Mouse (Mus musculus): ENCODE measurements around the gene Dnaaf2. TPM values are rescaled to one million over a fixed set of nuclear protein-coding genes. Genes with fewer than 3 reads are reported as not detected.

Gene Dnaaf2
- polyA plus RNA-seq, 2 experiments, result 5.6 to 6.7 TPM

DNA sequence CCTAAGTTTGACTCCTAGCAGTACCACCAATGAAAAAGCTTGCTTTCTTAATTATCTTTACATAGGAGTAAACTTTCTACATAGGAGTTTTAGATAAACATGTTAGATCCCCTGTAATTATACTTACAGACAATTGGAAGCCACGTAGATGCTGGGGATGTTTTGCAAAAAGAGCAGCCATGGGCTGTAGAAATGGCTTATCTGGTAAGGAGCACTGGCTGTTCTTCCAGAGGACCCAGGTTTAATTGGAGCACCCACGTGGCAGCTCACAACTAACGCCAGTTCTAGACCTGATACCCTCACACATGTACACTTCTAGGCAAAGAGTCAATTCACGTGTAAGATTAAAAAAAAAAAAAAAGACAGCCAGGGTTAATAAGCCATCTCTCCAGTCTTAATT is 16.4 kb downstream of the Dnaaf2 start:
- H3K9ac ChIP-seq (ENCODE audit: low read depth, low read length, severe bottlenecking), result no peak overlapping the region
- DNase-seq (ENCODE audit: low spot score) (no peak), ATAC-seq (ENCODE audit: low FRiP score, low read depth) (no peak)
- H3K4me3 ChIP-seq (replicated peaks; ENCODE audit: low read length), result no peak overlapping the region
- 90% methylated on average over 4 of the region's 4 CpGs for WGBS
- H3K27me3 ChIP-seq (ENCODE audit: control insufficient read depth, insufficient read depth, low read length), result no peaks in the 10 kb centered on the region
- H3K27ac ChIP-seq (replicated peaks; ENCODE audit: low read depth, low read length), result no peak overlapping the region
- H3K36me3 ChIP-seq (ENCODE audit: control insufficient read depth, insufficient read depth, low read length), result peaks cover 22% of the 10 kb centered on the region
- no peak for TF ChIP-seq POLR2A (IDR thresholded peaks at IDR 0.05; ENCODE audit: borderline replicate concordance, extremely low read depth, insufficient read depth, insufficient read length)
- H3K9me3 ChIP-seq (ENCODE audit: control insufficient read depth, low read length), result no peaks in the 10 kb centered on the region
- no peak overlapping the region for H3K4me2 ChIP-seq (replicated peaks; ENCODE audit: low read depth, low read length, severe bottlenecking)
- peaks cover 11% of the 10 kb centered on the region for H3K4me1 ChIP-seq (ENCODE audit: control insufficient read depth, insufficient read depth, low read length)

DNA sequence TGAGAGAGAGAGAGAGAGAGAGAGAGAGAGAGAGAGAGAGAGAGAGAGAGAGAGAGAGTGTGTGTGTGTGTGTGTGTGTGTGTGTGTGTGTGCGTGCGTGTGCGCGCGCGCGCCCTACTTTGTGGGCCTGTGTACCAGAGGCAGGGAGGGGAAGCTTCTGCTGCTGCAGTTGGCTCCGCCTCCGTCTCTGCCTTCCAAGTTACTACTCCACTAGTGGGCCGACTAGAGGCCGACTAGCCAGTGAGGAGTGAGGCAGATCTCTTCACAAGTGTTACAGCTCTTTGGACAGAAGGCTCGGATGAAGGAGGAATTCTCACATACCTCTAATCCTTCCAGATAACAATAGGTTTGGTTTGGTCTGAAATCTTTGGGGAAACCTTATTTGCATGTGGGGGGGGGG is 18.9 kb downstream of the Dnaaf2 start:
- Histone ChIP-seq H3K4me2 (replicated peaks; ENCODE audit: low read depth, low read length, severe bottlenecking) (no peak overlapping the region), H3K4me3 (replicated peaks; ENCODE audit: low read length) (no peak overlapping the region), H3K9me3 (ENCODE audit: control insufficient read depth, low read length) (no peaks in the 10 kb centered on the region), H3K36me3 (ENCODE audit: control insufficient read depth, insufficient read depth, low read length) (peaks cover 16% of the 10 kb centered on the region), H3K27ac (replicated peaks; ENCODE audit: low read depth, low read length) (no peak overlapping the region), H3K9ac (ENCODE audit: low read depth, low read length, severe bottlenecking) (no peak overlapping the region), H3K4me1 (ENCODE audit: control insufficient read depth, insufficient read depth, low read length) (peaks cover 2% of the 10 kb centered on the region; the same call in 1 of the 2 replicates), H3K27me3 (ENCODE audit: control insufficient read depth, insufficient read depth, low read length) (no peaks in the 10 kb centered on the region)
- DNase-seq (ENCODE audit: low spot score), result no peak
- TF ChIP-seq POLR2A (IDR thresholded peaks at IDR 0.05; ENCODE audit: borderline replicate concordance, extremely low read depth, insufficient read depth, insufficient read length), result no peak
- WGBS, result 68% methylated on average over 12 of the region's 12 CpGs
- no peak for ATAC-seq (ENCODE audit: low FRiP score, low read depth)

- Histone ChIP-seq H3K9ac (ENCODE audit: low read depth, low read length, severe bottlenecking) (no peak overlapping the region), H3K4me2 (replicated peaks; ENCODE audit: low read depth, low read length, severe bottlenecking) (no peak overlapping the region), H3K4me1 (ENCODE audit: control insufficient read depth, insufficient read depth, low read length) (no peaks in the 10 kb centered on the region), H3K4me3 (replicated peaks; ENCODE audit: low read length) (no peak overlapping the region), H3K9me3 (ENCODE audit: control insufficient read depth, low read length) (no peaks in the 10 kb centered on the region), H3K36me3 (ENCODE audit: control insufficient read depth, insufficient read depth, low read length) (peaks cover 15% of the 10 kb centered on the region), H3K27me3 (ENCODE audit: control insufficient read depth, insufficient read depth, low read length) (no peaks in the 10 kb centered on the region), H3K27ac (replicated peaks; ENCODE audit: low read depth, low read length) (no peak overlapping the region)
- ATAC-seq (ENCODE audit: low FRiP score, low read depth), result no peak
- WGBS, result 73% methylated on average over 3 of the region's 3 CpGs
- DNase-seq (ENCODE audit: low spot score), result no peak
- no peak for TF ChIP-seq POLR2A (IDR thresholded peaks at IDR 0.05; ENCODE audit: borderline replicate concordance, extremely low read depth, insufficient read depth, insufficient read length)
Measured at GRCm38 (mm10) chr12:69177526-69177925, 20.7 kb downstream of the Dnaaf2 start.

DNA sequence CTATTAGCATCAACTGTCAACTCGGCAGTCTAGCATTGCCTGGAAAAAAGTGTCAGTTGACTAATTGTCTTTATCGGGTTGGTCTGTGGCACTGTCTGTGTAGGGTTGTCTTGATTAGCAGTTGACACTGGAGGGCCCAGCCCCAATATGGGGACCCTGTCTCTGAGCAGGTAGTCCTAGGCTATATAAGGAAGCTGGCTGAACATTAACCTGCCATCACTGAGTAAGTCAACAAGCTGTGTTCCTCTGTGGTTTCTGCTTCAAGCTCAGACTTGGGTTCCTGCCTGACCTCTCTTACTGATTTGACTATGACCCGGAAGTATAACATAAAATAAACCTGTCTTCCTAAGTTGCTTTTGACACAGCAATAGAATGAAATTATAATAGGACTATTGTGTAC is 22.3 kb downstream of the Dnaaf2 start:
- Histone ChIP-seq H3K4me2 (replicated peaks; ENCODE audit: low read depth, low read length, severe bottlenecking) (no peak overlapping the region), H3K4me3 (replicated peaks; ENCODE audit: low read length) (no peak overlapping the region), H3K27me3 (ENCODE audit: control insufficient read depth, insufficient read depth, low read length) (no peaks in the 10 kb centered on the region), H3K9me3 (ENCODE audit: control insufficient read depth, low read length) (no peaks in the 10 kb centered on the region), H3K27ac (replicated peaks; ENCODE audit: low read depth, low read length) (no peak overlapping the region), H3K4me1 (ENCODE audit: control insufficient read depth, insufficient read depth, low read length) (no peaks in the 10 kb centered on the region), H3K36me3 (ENCODE audit: control insufficient read depth, insufficient read depth, low read length) (peaks cover 4% of the 10 kb centered on the region), H3K9ac (ENCODE audit: low read depth, low read length, severe bottlenecking) (no peak overlapping the region)
- 97% methylated on average over 3 of the region's 3 CpGs for WGBS
- ATAC-seq (ENCODE audit: low FRiP score, low read depth) (no peak), DNase-seq (ENCODE audit: low spot score) (no peak)
- TF ChIP-seq POLR2A (IDR thresholded peaks at IDR 0.05; ENCODE audit: borderline replicate concordance, extremely low read depth, insufficient read depth, insufficient read length), result no peak

- Histone ChIP-seq H3K4me3 (replicated peaks; ENCODE audit: low read length) (no peak overlapping the region), H3K9me3 (ENCODE audit: control insufficient read depth, low read length) (no peaks in the 10 kb centered on the region), H3K27ac (replicated peaks; ENCODE audit: low read depth, low read length) (no peak overlapping the region), H3K36me3 (ENCODE audit: control insufficient read depth, insufficient read depth, low read length) (peaks cover 3% of the 10 kb centered on the region), H3K9ac (ENCODE audit: low read depth, low read length, severe bottlenecking) (no peak overlapping the region), H3K4me1 (ENCODE audit: control insufficient read depth, insufficient read depth, low read length) (0 out of 2 replicates have a peak, but pooled peaks cover 3% of the 10 kb centered on the region), H3K27me3 (ENCODE audit: control insufficient read depth, insufficient read depth, low read length) (no peaks in the 10 kb centered on the region), H3K4me2 (replicated peaks; ENCODE audit: low read depth, low read length, severe bottlenecking) (no peak overlapping the region)
- no peak for TF ChIP-seq POLR2A (IDR thresholded peaks at IDR 0.05; ENCODE audit: borderline replicate concordance, extremely low read depth, insufficient read depth, insufficient read length)
- ATAC-seq (ENCODE audit: low FRiP score, low read depth) (no peak), DNase-seq (ENCODE audit: low spot score) (no peak)
- 100% methylated on average over 2 of the region's 2 CpGs for WGBS
Measured at GRCm38 (mm10) chr12:69171307-69171706, 26.9 kb downstream of the Dnaaf2 start.
